Mouse (Mus musculus): ENCODE measurements at regions not wholly inside any gene's neighbourhood (a gene's known extent, or its start where the extent isn't known, plus 50 kb on each side); places are given as distances from the start of the nearest gene placed in this dataset.

- in situ Hi-C loops (cut with MboI; ENCODE audit: low pct_unique_long_range_greater_than_20kb in 1 of 2, low sequenced_read_pairs in 2 of 2, unreplicated experiment in 1 of 2), result no loop called here
Measured at GRCm38 (mm10) chr1:45575131-45575530, 72.0 kb upstream of the Col5a2 start.

GRCm38 (mm10) chr1:45580466-45580865 is 77.4 kb upstream of the Col5a2 start:
- in situ Hi-C loops (cut with MboI; ENCODE audit: low pct_unique_long_range_greater_than_20kb in 1 of 2, low sequenced_read_pairs in 2 of 2, unreplicated experiment in 1 of 2), result no loop called here

- in situ Hi-C loops (cut with MboI; ENCODE audit: low pct_unique_long_range_greater_than_20kb in 1 of 2, low sequenced_read_pairs in 2 of 2, unreplicated experiment in 1 of 2), result no loop called here
Measured at GRCm38 (mm10) chr1:45587351-45588025, 84.4 kb upstream of the Col5a2 start.

- in situ Hi-C loops (cut with MboI; ENCODE audit: low pct_unique_long_range_greater_than_20kb in 1 of 2, low sequenced_read_pairs in 2 of 2, unreplicated experiment in 1 of 2), result no loop called here
Measured at GRCm38 (mm10) chr1:45597316-45597715, 94.2 kb upstream of the Col5a2 start.

GRCm38 (mm10) chr1:45599421-45599820 is 96.3 kb upstream of the Col5a2 start:
- in situ Hi-C loops (cut with MboI; ENCODE audit: low pct_unique_long_range_greater_than_20kb in 1 of 2, low sequenced_read_pairs in 2 of 2, unreplicated experiment in 1 of 2), result no loop called here

GRCm38 (mm10) chr1:45600011-45600410 is 96.9 kb upstream of the Col5a2 start:
- in situ Hi-C loops (cut with MboI; ENCODE audit: low pct_unique_long_range_greater_than_20kb in 1 of 2, low sequenced_read_pairs in 2 of 2, unreplicated experiment in 1 of 2), result loop anchor here in 1 of 2 experiments (25.0 kb wide), 1 partner anchor 138 kb away; no protein-coding TSS in a partner anchor

GRCm38 (mm10) chr1:45605571-45605970 is 102.5 kb upstream of the Col5a2 start:
- in situ Hi-C loops (cut with MboI; ENCODE audit: low pct_unique_long_range_greater_than_20kb in 1 of 2, low sequenced_read_pairs in 2 of 2, unreplicated experiment in 1 of 2), result loop anchor here in 1 of 2 experiments (25.0 kb wide), 1 partner anchor 143 kb away; no protein-coding TSS in a partner anchor

- in situ Hi-C loops (cut with MboI; ENCODE audit: low pct_unique_long_range_greater_than_20kb in 1 of 2, low sequenced_read_pairs in 2 of 2, unreplicated experiment in 1 of 2), result loop anchor here in 1 of 2 experiments (25.0 kb wide), 1 partner anchor 146 kb away; no protein-coding TSS in a partner anchor
Measured at GRCm38 (mm10) chr1:45608316-45608715, 105.2 kb upstream of the Col5a2 start.

- in situ Hi-C loops (cut with MboI; ENCODE audit: low pct_unique_long_range_greater_than_20kb in 1 of 2, low sequenced_read_pairs in 2 of 2, unreplicated experiment in 1 of 2), result loop anchor here in 1 of 2 experiments (25.0 kb wide), 1 partner anchor 157 kb away; no protein-coding TSS in a partner anchor
Measured at GRCm38 (mm10) chr1:45619008-45619407, 115.9 kb upstream of the Col5a2 start.

GRCm38 (mm10) chr1:45625921-45626320 is 122.8 kb upstream of the Col5a2 start:
- in situ Hi-C loops (cut with MboI; ENCODE audit: low pct_unique_long_range_greater_than_20kb in 1 of 2, low sequenced_read_pairs in 2 of 2, unreplicated experiment in 1 of 2), result no loop called here

GRCm38 (mm10) chr1:45626733-45627132 is 123.7 kb upstream of the Col5a2 start:
- in situ Hi-C loops (cut with MboI; ENCODE audit: low pct_unique_long_range_greater_than_20kb in 1 of 2, low sequenced_read_pairs in 2 of 2, unreplicated experiment in 1 of 2), result no loop called here

- in situ Hi-C loops (cut with MboI; ENCODE audit: low pct_unique_long_range_greater_than_20kb in 1 of 2, low sequenced_read_pairs in 2 of 2, unreplicated experiment in 1 of 2), result no loop called here
Measured at GRCm38 (mm10) chr1:45627840-45628239, 124.8 kb upstream of the Col5a2 start.

GRCm38 (mm10) chr1:45647301-45647700 is 144.2 kb upstream of the Col5a2 start:
- in situ Hi-C loops (cut with MboI; ENCODE audit: low pct_unique_long_range_greater_than_20kb in 1 of 2, low sequenced_read_pairs in 2 of 2, unreplicated experiment in 1 of 2), result no loop called here

- in situ Hi-C loops (cut with MboI; ENCODE audit: low pct_unique_long_range_greater_than_20kb in 1 of 2, low sequenced_read_pairs in 2 of 2, unreplicated experiment in 1 of 2), result no loop called here
Measured at GRCm38 (mm10) chr1:45653248-45653647, 141.7 kb upstream of the Wdr75 start.

GRCm38 (mm10) chr1:45663882-45664520 is 131.0 kb upstream of the Wdr75 start:
- in situ Hi-C loops (cut with MboI; ENCODE audit: low pct_unique_long_range_greater_than_20kb in 1 of 2, low sequenced_read_pairs in 2 of 2, unreplicated experiment in 1 of 2), result no loop called here

- in situ Hi-C loops (cut with MboI; ENCODE audit: low pct_unique_long_range_greater_than_20kb in 1 of 2, low sequenced_read_pairs in 2 of 2, unreplicated experiment in 1 of 2), result no loop called here
Measured at GRCm38 (mm10) chr1:45672443-45673156, 122.4 kb upstream of the Wdr75 start.

GRCm38 (mm10) chr1:45675771-45676439 is 119.1 kb upstream of the Wdr75 start:
- in situ Hi-C loops (cut with MboI; ENCODE audit: low pct_unique_long_range_greater_than_20kb in 1 of 2, low sequenced_read_pairs in 2 of 2, unreplicated experiment in 1 of 2), result no loop called here

GRCm38 (mm10) chr1:45679964-45680709 is 114.8 kb upstream of the Wdr75 start:
- in situ Hi-C loops (cut with MboI; ENCODE audit: low pct_unique_long_range_greater_than_20kb in 1 of 2, low sequenced_read_pairs in 2 of 2, unreplicated experiment in 1 of 2), result no loop called here
